Mouse (Mus musculus) embryonic facial prominence, embryonic 11.5 days (tissue): ENCODE results near the gene Ctns. TPM values are rescaled to one million over a fixed set of nuclear protein-coding genes. Genes with fewer than 3 reads are reported as not detected.

Experiments
- ATAC-seq: fragments of 200-750 bp; cut with Nextera tagmentation; replicated peaks from 2 replicates; pipeline ENCODE4 v1.8.0; 2017; ENCODE audit warnings: low read depth; ENCODE audit not compliant: insufficient number of reproducible peaks, low FRiP score, low TSS enrichment
- DNase-seq: peaks from one replicate; pipeline ENCODE4 v3.0.0-alpha.2; 2015; ENCODE audit warnings: low spot score
- H3K27ac ChIP-seq: fragments of 300-500 bp; sonication (generic); replicated peaks from 2 replicates; pipeline ENCODE4 v1.5.1; 2014; ENCODE audit warnings: mild to moderate bottlenecking, low read depth, low read length, control low read depth
- H3K27me3 ChIP-seq: fragments of 300-500 bp; sonication (generic); 2 replicates; pipeline ENCODE4 v1.6.1; 2014; ENCODE audit warnings: mild to moderate bottlenecking, low read length, moderate library complexity, mixed read lengths; ENCODE audit not compliant: control insufficient read depth, insufficient read depth
- H3K36me3 ChIP-seq: fragments of 300-500 bp; sonication (generic); replicated peaks from 2 replicates; pipeline ENCODE4 v1.6.1; 2014; ENCODE audit warnings: low read depth, mild to moderate bottlenecking, low read length, moderate library complexity, mixed read lengths; ENCODE audit not compliant: control insufficient read depth, insufficient read depth
- H3K4me1 ChIP-seq: fragments of 300-500 bp; sonication (generic); 2 replicates; pipeline ENCODE4 v1.6.1; 2014; ENCODE audit warnings: low read length, mixed read lengths; ENCODE audit not compliant: control insufficient read depth, insufficient read depth
- H3K4me2 ChIP-seq: fragments of 300-500 bp; sonication (generic); 2 replicates; pipeline ENCODE4 v1.6.1; 2014; ENCODE audit warnings: low read depth, mild to moderate bottlenecking, control low read depth, low read length, moderate library complexity
- H3K4me3 ChIP-seq: fragments of 300-500 bp; sonication (generic); 2 replicates; pipeline ENCODE4 v1.5.1; 2014; ENCODE audit warnings: low read depth, low read length, control low read depth
- H3K9ac ChIP-seq: fragments of 300-500 bp; sonication (generic); replicated peaks from 2 replicates; pipeline ENCODE4 v1.6.1; 2014; ENCODE audit warnings: mild to moderate bottlenecking, control low read depth, low read length
- H3K9me3 ChIP-seq: fragments of 300-500 bp; sonication (generic); replicated peaks from 2 replicates; pipeline ENCODE4 v1.6.1; 2016; ENCODE audit warnings: mild to moderate bottlenecking, low read length, inconsistent platforms, mixed read lengths; ENCODE audit not compliant: control insufficient read depth
- WGBS: fragments of 180-500 bp; shearing (Covaris S2); extraction: QIAGEN DNeasy Blood & Tissue Kit; methylation state at CpG from one replicate; pipeline ENCODE4 v1.1.7; 2014; 5-methylcytosine and 5-hydroxymethylcytosine counted together
- polyA plus RNA-seq: library from polyadenylated mRNA; unstranded; fragments of >200 nt; fragmentation: Nextera tagmentation; extraction: Ambion mirVana; gene quantifications from 2 replicates; pipeline ENCODE4 v1.2.1, GENCODE M21; 2014

Gene Ctns
- polyA plus RNA-seq, 1 experiment from 2014 or later = 22.8 TPM

- peak overlapping the region; percentile 81 for H3K9ac ChIP-seq
- H3K27me3 ChIP-seq = no peaks in the 10 kb centered on the region
- H3K27ac ChIP-seq = no peak overlapping the region
- DNase-seq (peak; percentile 4), ATAC-seq (no peak)
- H3K36me3 ChIP-seq = no peaks in the 10 kb centered on the region; the same call in none of the 2 replicates
- H3K4me3 ChIP-seq = peak overlapping the region; percentile 90
- WGBS = 51% methylated on average over 11 of the region's 11 CpGs
- no peaks in the 10 kb centered on the region for H3K9me3 ChIP-seq
- peak overlapping the region; percentile 76 for H3K4me2 ChIP-seq
- no peaks in the 10 kb centered on the region; the same call in 1 of the 2 replicates for H3K4me1 ChIP-seq
These were observed 61.7 kb downstream of the Ctns start for GRCm38 (mm10) chr11:73137116-73137515.

DNA sequence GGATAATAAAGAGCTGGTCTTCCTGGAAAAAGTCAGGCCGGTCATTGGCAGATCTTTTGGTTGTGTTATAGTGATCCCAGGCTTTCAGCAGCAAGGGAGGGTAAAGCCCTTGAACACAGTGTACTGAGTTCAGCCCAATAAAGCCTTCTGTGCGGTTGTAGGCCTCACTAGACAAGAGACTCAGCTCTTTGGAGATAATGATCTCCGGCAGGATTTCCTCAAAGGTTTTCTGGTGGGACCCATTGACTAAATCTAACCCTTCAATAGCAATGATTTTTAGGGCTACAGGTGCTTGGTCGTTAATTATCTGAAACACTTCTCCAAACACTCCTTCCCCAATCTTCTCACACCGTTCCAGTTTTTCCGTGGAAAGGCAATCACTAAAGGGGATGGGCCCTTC lies 62.3 kb downstream of the Ctns start:
- H3K9ac ChIP-seq = no peak overlapping the region; the same call in none of the 2 replicates
- ATAC-seq (no peak), DNase-seq (no peak)
- H3K4me3 ChIP-seq = peak overlapping the region; percentile 90
- WGBS = 92% methylated on average over 6 of the region's 6 CpGs
- no peak overlapping the region for H3K27ac ChIP-seq
- no peaks in the 10 kb centered on the region; the same call in 1 of the 2 replicates for H3K4me1 ChIP-seq
- no peaks in the 10 kb centered on the region for H3K27me3 ChIP-seq
- H3K9me3 ChIP-seq = no peaks in the 10 kb centered on the region
- peak overlapping the region; percentile 76 for H3K4me2 ChIP-seq
- H3K36me3 ChIP-seq = no peaks in the 10 kb centered on the region; the same call in none of the 2 replicates

- no peak overlapping the region for H3K4me3 ChIP-seq
- H3K4me2 ChIP-seq = no peak overlapping the region
- no peak overlapping the region for H3K9ac ChIP-seq
- no peaks in the 10 kb centered on the region for H3K27me3 ChIP-seq
- no peaks in the 10 kb centered on the region; the same call in none of the 2 replicates for H3K36me3 ChIP-seq
- WGBS = 91% methylated on average over 5 of the region's 5 CpGs
- no peak for ATAC-seq
- no peak overlapping the region for H3K27ac ChIP-seq
- no peaks in the 10 kb centered on the region; the same call in 1 of the 2 replicates for H3K4me1 ChIP-seq
- no peak for DNase-seq
- no peaks in the 10 kb centered on the region for H3K9me3 ChIP-seq
These were observed 64.6 kb downstream of the Ctns start for GRCm38 (mm10) chr11:73134222-73134621.

Other genes starting within 250 kb of the Ctns start
- gene Atp2a3, start 237.9 kb downstream of the Ctns start, polyA plus RNA-seq = 0.74 and 1.4 TPM in 2 replicates
- 1.2 and 1.3 TPM in 2 replicates for gene P2rx1, start 199.9 kb downstream of the Ctns start, polyA plus RNA-seq
- gene Camkk1, start 180.0 kb downstream of the Ctns start, polyA plus RNA-seq = 3.4 and 4.2 TPM in 2 replicates
- 11.3 and 11.9 TPM in 2 replicates for gene Ncbp3, start 151.3 kb downstream of the Ctns start, polyA plus RNA-seq
- gene Itgae, start 108.5 kb downstream of the Ctns start, polyA plus RNA-seq = 0.06 and 0.17 TPM in 2 replicates
- gene Haspin, start 60.7 kb downstream of the Ctns start, polyA plus RNA-seq = 20.1 and 21.6 TPM in 2 replicates
- gene P2rx5, start 38.6 kb downstream of the Ctns start, polyA plus RNA-seq = 0.14 TPM in 1 of 2 replicates, not detected in the other
- 112 and 115 TPM in 2 replicates for gene Emc6, start 22.0 kb downstream of the Ctns start, polyA plus RNA-seq
- 218 and 228 TPM in 2 replicates for gene Tax1bp3, start 22.0 kb downstream of the Ctns start, polyA plus RNA-seq
- 0.93 and 1.0 TPM in 2 replicates for gene Shpk, start 418 bp upstream of the Ctns start, polyA plus RNA-seq
- gene Trpv1, start 35.2 kb upstream of the Ctns start, polyA plus RNA-seq = 0.15 and 0.29 TPM in 2 replicates
- 0.03 TPM in 1 of 2 replicates, not detected in the other for gene Trpv3, start 68.3 kb upstream of the Ctns start, polyA plus RNA-seq
- gene Aspa, start 130.6 kb upstream of the Ctns start, polyA plus RNA-seq = 0.32 and 0.79 TPM in 2 replicates
- gene Gm49340, start 130.7 kb upstream of the Ctns start, polyA plus RNA-seq = not detected in 2 replicates
- gene Spata22, start 130.7 kb upstream of the Ctns start, polyA plus RNA-seq = not detected in 2 replicates
- not detected in 2 replicates for gene Olfr20, start 151.7 kb upstream of the Ctns start, polyA plus RNA-seq
- gene Olfr376, start 172.2 kb upstream of the Ctns start, polyA plus RNA-seq = not detected in 2 replicates
- gene Olfr1, start 200.6 kb upstream of the Ctns start, polyA plus RNA-seq = not detected in 2 replicates
- gene Olfr378, start 229.4 kb upstream of the Ctns start, polyA plus RNA-seq = not detected in 2 replicates